Mouse (Mus musculus): Measurements from ENCODE around the gene Emp2.

- TF ChIP-seq GATA1 (IDR thresholded peaks at IDR 0.05; ENCODE audit: low read length) (no peak), TAL1 (IDR thresholded peaks at IDR 0.05; ENCODE audit: low read length) (no peak)
Measured at GRCm38 (mm10) chr16:10347551-10347950, 33.8 kb upstream of the Emp2 start.
